Mouse (Mus musculus): ENCODE measurements around the gene Gmnn. TPM values are rescaled to one million over a fixed set of nuclear protein-coding genes. Genes with fewer than 3 reads are reported as not detected.

The Gmnn gene
- polyA plus RNA-seq, 1 experiment = 2.4 TPM

DNA sequence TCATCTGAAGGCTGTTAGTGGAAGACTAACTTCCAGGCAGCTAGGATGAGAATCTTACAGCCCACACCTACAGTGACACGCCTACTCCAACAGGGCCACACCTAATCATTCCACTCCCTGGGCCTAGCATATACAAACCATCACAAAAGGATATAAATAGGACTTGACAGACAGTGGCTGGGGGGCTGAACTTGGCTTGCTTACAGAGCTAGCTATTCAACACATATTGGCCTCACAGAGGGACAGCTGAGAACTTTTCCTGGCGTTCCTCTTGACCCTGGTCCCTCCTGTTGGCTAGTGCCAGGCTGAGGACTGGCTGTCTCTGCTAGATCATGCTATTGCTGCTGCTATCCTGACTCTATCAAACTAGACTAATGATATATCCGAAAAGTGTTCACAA, 13.9 kb downstream of the Gmnn start:
- Histone ChIP-seq H3K27ac (ENCODE audit: insufficient read depth, low read depth, low read length) (no peak overlapping the region), H3K4me1 (ENCODE audit: control insufficient read depth, insufficient read depth, insufficient read length, low read length) (no peaks in the 10 kb centered on the region), H3K27me3 (ENCODE audit: control insufficient read depth, insufficient read depth, low read length) (no peaks in the 10 kb centered on the region), H3K36me3 (ENCODE audit: control insufficient read depth, insufficient read depth, low read length) (peaks cover 21% of the 10 kb centered on the region), H3K4me3 (ENCODE audit: low read depth, low read length) (no peak overlapping the region)
- TF ChIP-seq CTCF (IDR thresholded peaks at IDR 0.05; ENCODE audit: extremely low read depth, insufficient read length, insufficient replicate concordance, low read depth, low read length) = no peak
- no peak for TF ChIP-seq POLR2A (IDR thresholded peaks at IDR 0.05; ENCODE audit: low read depth, low read length)
- 74% methylated on average over 3 of the region's 3 CpGs for WGBS

DNA sequence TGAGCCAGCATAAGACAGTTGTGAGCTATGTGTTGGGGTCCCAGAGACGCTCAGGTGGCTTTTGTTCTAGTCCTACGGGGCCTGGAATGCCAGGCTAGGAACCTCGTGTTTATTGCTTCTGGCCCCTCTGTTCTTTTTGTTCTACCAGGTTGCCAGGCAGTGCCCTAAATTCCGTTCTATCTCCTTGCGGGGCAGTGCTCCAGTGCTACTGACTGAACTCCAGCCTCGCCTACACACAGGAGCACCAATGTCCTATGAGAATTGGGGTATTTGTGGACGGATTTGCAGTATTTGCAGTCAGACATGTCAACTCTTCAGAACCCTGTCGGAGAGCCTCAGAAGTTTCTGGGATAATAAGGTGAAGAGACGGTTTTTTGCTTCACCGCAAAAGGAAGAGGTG, 20.7 kb downstream of the Gmnn start, which contains the start of gene Armh2:
Armh2 (plus strand) TSS at position 205 of the 400 bp plus-strand sequence.
- Histone ChIP-seq H3K27ac (ENCODE audit: insufficient read depth, low read depth, low read length) (no peak within 1 kb of the TSS), H3K27me3 (ENCODE audit: control insufficient read depth, insufficient read depth, low read length) (no peaks in the 10 kb centered on the region), H3K4me1 (ENCODE audit: control insufficient read depth, insufficient read depth, insufficient read length, low read length) (no peaks in the 10 kb centered on the region), H3K36me3 (ENCODE audit: control insufficient read depth, insufficient read depth, low read length) (peaks cover 3% of the 10 kb centered on the region; the same call in 1 of the 2 replicates), H3K4me3 (ENCODE audit: low read depth, low read length) (no peak within 1 kb of the TSS)
- 91% methylated on average over 10 of the region's 10 CpGs for WGBS
- TF ChIP-seq CTCF (IDR thresholded peaks at IDR 0.05; ENCODE audit: extremely low read depth, insufficient read length, insufficient replicate concordance, low read depth, low read length) (no peak), POLR2A (IDR thresholded peaks at IDR 0.05; ENCODE audit: low read depth, low read length) (no peak)

DNA sequence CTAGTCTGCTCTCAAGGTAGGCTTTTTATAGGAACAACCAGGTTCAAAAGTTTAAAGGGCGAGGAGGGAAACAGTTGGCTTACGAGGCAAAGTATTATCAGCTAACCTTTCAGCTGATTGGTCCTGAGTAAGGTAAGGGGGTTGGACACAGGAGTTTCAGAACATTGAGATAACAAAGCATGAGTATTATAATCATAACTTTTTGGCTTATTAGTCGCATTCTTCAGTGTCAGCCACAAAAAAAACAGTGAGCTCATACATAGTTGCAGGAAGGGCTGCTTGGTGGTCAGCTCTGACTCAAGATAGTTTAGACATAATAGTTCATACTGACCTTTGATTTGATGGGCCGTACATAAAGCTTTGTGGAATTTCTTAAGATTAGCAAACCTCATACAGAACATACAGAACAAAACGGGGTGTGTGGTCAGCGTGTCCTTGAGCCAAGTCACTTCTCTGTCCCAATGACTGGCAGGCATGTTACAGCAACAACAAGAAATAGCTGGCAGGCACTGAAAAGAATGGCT, 26.1 kb downstream of the Gmnn start:
- TF ChIP-seq POLR2A (IDR thresholded peaks at IDR 0.05; ENCODE audit: low read depth, low read length) (no peak), CTCF (IDR thresholded peaks at IDR 0.05; ENCODE audit: extremely low read depth, insufficient read length, insufficient replicate concordance, low read depth, low read length) (no peak)
- 24% methylated on average over 6 of the region's 6 CpGs for WGBS

DNA sequence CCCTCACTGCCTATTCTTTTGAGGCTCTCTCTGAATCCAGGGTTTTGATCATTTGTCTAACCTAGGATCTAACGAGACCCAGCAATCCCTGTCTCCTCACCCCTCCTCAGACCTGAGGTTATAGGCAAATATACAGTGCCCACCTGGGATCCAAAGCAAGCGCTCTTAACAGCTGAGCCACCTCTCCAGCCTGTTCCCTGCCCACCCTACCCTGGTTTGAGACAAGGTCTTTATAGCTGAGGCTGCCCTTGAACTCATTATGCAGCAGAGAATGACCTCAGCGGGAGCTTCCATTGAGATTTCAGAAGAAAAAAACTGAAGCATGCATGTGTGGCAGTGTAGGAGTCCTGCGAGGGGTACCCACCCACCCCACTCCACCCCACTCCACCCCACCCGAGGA, 27.2 kb downstream of the Gmnn start:
- Histone ChIP-seq H3K4me3 (ENCODE audit: low read depth, low read length) (no peak overlapping the region), H3K27me3 (ENCODE audit: control insufficient read depth, insufficient read depth, low read length) (no peaks in the 10 kb centered on the region), H3K27ac (ENCODE audit: insufficient read depth, low read depth, low read length) (no peak overlapping the region), H3K36me3 (ENCODE audit: control insufficient read depth, insufficient read depth, low read length) (0 out of 2 replicates have a peak, but pooled peaks cover 2% of the 10 kb centered on the region), H3K4me1 (ENCODE audit: control insufficient read depth, insufficient read depth, insufficient read length, low read length) (peaks cover 6% of the 10 kb centered on the region; the same call in 1 of the 2 replicates)
- TF ChIP-seq CTCF (IDR thresholded peaks at IDR 0.05; ENCODE audit: extremely low read depth, insufficient read length, insufficient replicate concordance, low read depth, low read length) (no peak), POLR2A (IDR thresholded peaks at IDR 0.05; ENCODE audit: low read depth, low read length) (no peak)
- WGBS = 72% methylated on average over 5 of the region's 5 CpGs

More for the DNA sequence above, 26.1 kb downstream of the Gmnn start:
- no peaks in the 10 kb centered on the region for H3K27me3 ChIP-seq (ENCODE audit: control insufficient read depth, insufficient read depth, low read length)
- peaks cover 6% of the 10 kb centered on the region; the same call in 1 of the 2 replicates for H3K4me1 ChIP-seq (ENCODE audit: control insufficient read depth, insufficient read depth, insufficient read length, low read length)
- H3K4me3 ChIP-seq (ENCODE audit: low read depth, low read length) = no peak overlapping the region
- no peak overlapping the region for H3K27ac ChIP-seq (ENCODE audit: insufficient read depth, low read depth, low read length)
- H3K36me3 ChIP-seq (ENCODE audit: control insufficient read depth, insufficient read depth, low read length) = peaks cover 3% of the 10 kb centered on the region; the same call in 1 of the 2 replicates

- no peaks in the 10 kb centered on the region for H3K27me3 ChIP-seq (ENCODE audit: control insufficient read depth, insufficient read depth, low read length)
- WGBS = 90% methylated on average over 5 of the region's 5 CpGs
- no peak overlapping the region for H3K4me3 ChIP-seq (ENCODE audit: low read depth, low read length)
- no peak for TF ChIP-seq POLR2A (IDR thresholded peaks at IDR 0.05; ENCODE audit: low read depth, low read length)
- TF ChIP-seq CTCF (IDR thresholded peaks at IDR 0.05; ENCODE audit: extremely low read depth, insufficient read length, insufficient replicate concordance, low read depth, low read length) = no peak
- H3K27ac ChIP-seq (ENCODE audit: insufficient read depth, low read depth, low read length) = no peak overlapping the region
- H3K4me1 ChIP-seq (ENCODE audit: control insufficient read depth, insufficient read depth, insufficient read length, low read length) = no peaks in the 10 kb centered on the region
- no peaks in the 10 kb centered on the region for H3K36me3 ChIP-seq (ENCODE audit: control insufficient read depth, insufficient read depth, low read length)
Observed at GRCm38 (mm10) chr13:24729128-24729527, 32.6 kb downstream of the Gmnn start.

GRCm38 (mm10) chr13:24724395-24724759, 37.3 kb downstream of the Gmnn start:
- Histone ChIP-seq H3K4me3 (ENCODE audit: low read depth, low read length) (no peak overlapping the region), H3K27me3 (ENCODE audit: control insufficient read depth, insufficient read depth, low read length) (no peaks in the 10 kb centered on the region)
- 73% methylated on average over 4 of the region's 4 CpGs for WGBS

GRCm38 (mm10) chr13:24723699-24724394, 37.9 kb downstream of the Gmnn start:
- no peak overlapping the region for H3K4me3 ChIP-seq (ENCODE audit: low read depth, low read length)
- H3K4me1 ChIP-seq (ENCODE audit: control insufficient read depth, insufficient read depth, insufficient read length, low read length) = 0 out of 2 replicates have a peak, but pooled peaks cover 3% of the 10 kb centered on the region
- H3K27ac ChIP-seq (ENCODE audit: insufficient read depth, low read depth, low read length) = no peak overlapping the region
- no peaks in the 10 kb centered on the region for H3K36me3 ChIP-seq (ENCODE audit: control insufficient read depth, insufficient read depth, low read length)
- TF ChIP-seq CTCF (IDR thresholded peaks at IDR 0.05; ENCODE audit: extremely low read depth, insufficient read length, insufficient replicate concordance, low read depth, low read length) = no peak
- TF ChIP-seq POLR2A (IDR thresholded peaks at IDR 0.05; ENCODE audit: low read depth, low read length) = no peak
- H3K27me3 ChIP-seq (ENCODE audit: control insufficient read depth, insufficient read depth, low read length) = no peaks in the 10 kb centered on the region
- WGBS = 79% methylated on average over 8 of the region's 8 CpGs

More at GRCm38 (mm10) chr13:24724395-24724759, 37.3 kb downstream of the Gmnn start:
- H3K4me1 ChIP-seq (ENCODE audit: control insufficient read depth, insufficient read depth, insufficient read length, low read length) = 0 out of 2 replicates have a peak, but pooled peaks cover 3% of the 10 kb centered on the region
- H3K36me3 ChIP-seq (ENCODE audit: control insufficient read depth, insufficient read depth, low read length) = no peaks in the 10 kb centered on the region
- no peak for TF ChIP-seq CTCF (IDR thresholded peaks at IDR 0.05; ENCODE audit: extremely low read depth, insufficient read length, insufficient replicate concordance, low read depth, low read length)
- no peak for TF ChIP-seq POLR2A (IDR thresholded peaks at IDR 0.05; ENCODE audit: low read depth, low read length)
- H3K27ac ChIP-seq (ENCODE audit: insufficient read depth, low read depth, low read length) = no peak overlapping the region
